Mouse (Mus musculus) cerebellum, adult 2 months (tissue): ENCODE measurements at regions not wholly inside any gene's neighbourhood (a gene's known extent, or its start where the extent isn't known, plus 50 kb on each side); places are given as distances from the start of the nearest gene placed in this dataset.

Source experiments
- CTCF ChIP-seq: fragments of 200-500 bp; IDR thresholded peaks from 2 replicates; pipeline ENCODE4 v1.5.1; 2011; ENCODE audit warnings: low read depth, mild to moderate bottlenecking, control low read depth, low read length, moderate library complexity, borderline replicate concordance; ENCODE audit not compliant: insufficient read depth
- POLR2A ChIP-seq: fragments of 200-500 bp; IDR thresholded peaks from 2 replicates; pipeline ENCODE4 v1.6.1; 2011; ENCODE audit warnings: low read length, control low read depth, borderline replicate concordance; ENCODE audit not compliant: insufficient read depth

GRCm38 (mm10) chr17:45193456-45194025 is 240.0 kb downstream of the Cdc5l start:
- no peak for TF ChIP-seq CTCF
- no peak for TF ChIP-seq POLR2A
